Mouse (Mus musculus): Measurements from ENCODE around the gene Sox30.
"Not testable (repeated sequence)": the region's sequence is repeated elsewhere in the genome, so short reads cannot be mapped to it uniquely, and the experiment has no call there.

Gene Sox30

DNA sequence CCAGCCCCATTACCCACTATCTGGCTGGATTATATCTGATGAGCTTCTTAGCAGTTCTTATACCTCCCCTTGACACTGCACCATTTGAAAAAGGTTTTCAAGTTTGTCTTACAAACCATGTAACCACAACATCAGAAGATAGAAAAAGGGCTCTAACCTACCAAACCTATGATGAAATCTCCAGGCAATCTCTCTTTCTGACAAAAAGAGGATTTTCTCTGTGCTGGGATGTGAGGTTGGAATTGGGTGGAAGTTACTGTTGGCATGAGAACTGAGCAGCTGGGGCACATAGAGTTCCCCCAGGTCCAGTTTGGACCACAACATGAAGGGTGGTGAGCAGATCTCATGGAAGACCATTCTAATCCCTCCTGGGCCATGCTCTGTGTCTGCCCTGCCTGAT is 41.7 kb downstream of the Sox30 start:
- no peak for DNase-seq

DNA sequence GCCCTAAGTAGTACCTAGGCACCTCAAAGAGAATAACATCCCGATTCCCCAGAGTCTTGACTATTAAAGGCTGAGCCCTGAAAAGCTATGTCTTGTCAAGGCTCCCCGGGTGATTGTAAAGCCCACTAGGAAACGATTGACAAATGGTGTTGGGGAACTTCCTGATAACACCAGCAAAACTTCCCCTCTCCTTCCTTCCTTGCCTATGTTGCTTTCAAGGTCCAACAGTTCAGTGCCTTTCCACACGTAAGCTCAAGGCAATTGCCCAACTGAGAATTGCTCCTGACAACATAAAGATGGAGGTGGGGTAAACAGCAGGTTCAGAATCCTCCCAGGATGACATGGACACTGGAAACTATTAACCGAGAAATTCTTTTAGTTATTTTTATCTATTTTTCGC is 42.9 kb downstream of the Sox30 start:
- DNase-seq: no peak

GRCm38 (mm10) chr11:46025962-46026392 is 45.9 kb downstream of the Sox30 start:
- peak; percentile 57 to 75 for DNase-seq

GRCm38 (mm10) chr11:46027952-46028814 is 48.1 kb downstream of the Sox30 start:
- DNase-seq: no peak

GRCm38 (mm10) chr11:46029485-46029884 is 49.4 kb downstream of the Sox30 start:
- DNase-seq: no peak

- DNase-seq: no peak
Measured at GRCm38 (mm10) chr11:46030026-46030425, 49.9 kb downstream of the Sox30 start.

DNA sequence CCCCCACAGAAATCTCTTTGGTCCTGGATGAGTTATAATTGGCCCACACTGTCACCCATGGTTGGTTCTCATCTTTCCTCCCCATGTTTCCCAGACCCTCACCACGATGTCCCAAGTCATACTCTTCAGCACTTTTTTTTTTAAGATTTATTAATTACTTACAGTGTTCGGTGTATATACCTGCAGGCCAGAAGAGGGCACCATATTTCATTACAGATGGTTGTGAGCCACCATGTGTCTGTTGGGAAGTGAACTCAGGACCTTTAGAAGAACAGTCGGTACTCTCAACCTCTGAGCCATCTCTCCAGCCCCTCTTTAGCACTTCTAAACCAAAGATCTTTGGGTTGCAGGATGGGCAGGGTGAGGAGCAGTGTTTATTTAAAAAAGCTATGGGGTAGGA is 51.4 kb downstream of the Sox30 start:
- DNase-seq: no peak

- DNase-seq: no peak
Measured at GRCm38 (mm10) chr11:46032956-46033355, 52.8 kb downstream of the Sox30 start.

- no peak for DNase-seq
Measured at GRCm38 (mm10) chr11:46036374-46036773, 56.3 kb downstream of the Sox30 start.

DNA sequence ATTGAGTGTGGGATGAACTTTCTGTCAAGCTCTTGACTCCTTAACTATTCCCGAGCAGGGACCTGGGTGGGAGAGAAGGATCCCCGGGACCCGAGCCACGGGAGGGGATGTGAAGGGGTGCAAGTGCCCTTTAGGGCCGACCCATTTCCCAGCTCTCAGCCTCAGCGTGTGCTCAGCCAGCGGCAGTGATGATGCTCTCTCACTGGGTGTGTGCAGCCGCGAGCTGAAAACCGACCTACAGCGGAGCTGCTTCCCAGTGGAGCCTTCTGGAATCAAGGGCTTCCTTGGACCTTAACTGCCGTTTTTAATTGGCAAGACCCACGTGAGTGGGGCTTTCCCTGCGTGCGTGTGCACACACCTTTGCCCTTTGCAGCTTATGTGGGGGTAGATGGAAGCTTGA is 58.8 kb downstream of the Sox30 start:
- no peak for DNase-seq

DNA sequence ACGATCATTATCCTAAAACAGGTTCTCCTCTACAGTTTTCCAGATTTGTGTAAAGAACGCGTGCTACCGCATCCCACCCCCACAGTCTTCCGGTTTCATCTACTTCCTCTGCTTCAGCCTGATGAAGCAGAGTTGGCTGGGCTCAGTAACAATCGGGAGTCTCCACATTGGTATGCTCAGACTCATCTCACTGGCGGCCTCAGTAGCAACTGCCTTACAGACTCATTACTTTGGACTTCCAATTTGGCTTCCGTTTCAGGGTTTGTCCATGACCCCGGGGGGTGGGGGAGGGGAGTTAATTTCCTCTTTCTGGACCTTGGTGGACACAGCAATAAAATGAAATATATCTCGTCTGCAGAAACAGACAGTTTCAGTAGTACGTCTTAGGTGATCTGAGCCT is 59.2 kb downstream of the Sox30 start:
- peak in 1 of 2 experiments; percentile 42 for DNase-seq

GRCm38 (mm10) chr11:46040841-46041556 is 60.9 kb downstream of the Sox30 start:
- no peak for DNase-seq

DNA sequence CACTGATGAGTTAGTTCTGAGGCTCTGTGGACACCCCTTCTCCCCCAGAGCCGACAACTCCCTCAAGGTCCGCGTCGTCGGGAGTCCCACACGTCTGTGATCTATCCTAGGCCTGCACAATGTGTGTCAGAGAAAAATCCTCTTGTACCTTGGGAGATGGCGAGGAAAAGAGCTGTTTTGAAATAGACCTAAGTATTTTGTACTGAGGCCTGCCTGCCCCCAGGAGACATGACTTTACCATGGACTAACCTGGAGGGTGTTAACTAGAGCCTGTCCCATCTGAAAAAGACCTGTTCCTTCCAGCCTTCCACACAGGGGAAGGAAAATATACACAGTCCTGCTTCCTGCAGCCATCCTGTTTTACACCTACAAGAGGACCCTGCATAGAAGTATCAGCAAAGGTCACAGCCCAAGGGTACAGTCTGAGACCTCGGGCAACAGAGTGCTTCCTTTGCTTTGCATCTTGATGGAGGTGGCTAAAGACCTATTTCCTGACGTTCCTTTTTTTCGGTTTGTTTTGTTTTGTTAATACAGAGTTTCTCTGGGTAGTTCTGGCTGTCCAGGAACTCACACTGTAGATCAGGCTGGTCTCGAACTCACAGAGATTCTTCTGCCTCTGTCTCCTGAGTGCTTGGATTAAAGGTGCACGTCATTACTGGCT is 61.6 kb downstream of the Sox30 start:
- no peak for DNase-seq

GRCm38 (mm10) chr11:46044781-46045180 is 64.7 kb downstream of the Sox30 start:
- no peak for DNase-seq

- DNase-seq: no peak
Measured at GRCm38 (mm10) chr11:46047264-46047663, 67.2 kb downstream of the Sox30 start.

GRCm38 (mm10) chr11:46052105-46052659 is 72.1 kb downstream of the Sox30 start, which contains the start of gene Gm12166:
Gene Gm12166, minus strand, starts transcription at chr11:46052321.
- peak; percentile 74 to 82 for DNase-seq

- DNase-seq: not testable (repeated sequence)
Measured at GRCm38 (mm10) chr11:46053457-46053856, 73.3 kb downstream of the Sox30 start.

GRCm38 (mm10) chr11:46054311-46054710 is 74.2 kb downstream of the Sox30 start:
- DNase-seq: peak in 1 of 2 experiments; percentile 52

GRCm38 (mm10) chr11:46054911-46055895 is 75.1 kb downstream of the Sox30 start:
- DNase-seq: no peak

DNA sequence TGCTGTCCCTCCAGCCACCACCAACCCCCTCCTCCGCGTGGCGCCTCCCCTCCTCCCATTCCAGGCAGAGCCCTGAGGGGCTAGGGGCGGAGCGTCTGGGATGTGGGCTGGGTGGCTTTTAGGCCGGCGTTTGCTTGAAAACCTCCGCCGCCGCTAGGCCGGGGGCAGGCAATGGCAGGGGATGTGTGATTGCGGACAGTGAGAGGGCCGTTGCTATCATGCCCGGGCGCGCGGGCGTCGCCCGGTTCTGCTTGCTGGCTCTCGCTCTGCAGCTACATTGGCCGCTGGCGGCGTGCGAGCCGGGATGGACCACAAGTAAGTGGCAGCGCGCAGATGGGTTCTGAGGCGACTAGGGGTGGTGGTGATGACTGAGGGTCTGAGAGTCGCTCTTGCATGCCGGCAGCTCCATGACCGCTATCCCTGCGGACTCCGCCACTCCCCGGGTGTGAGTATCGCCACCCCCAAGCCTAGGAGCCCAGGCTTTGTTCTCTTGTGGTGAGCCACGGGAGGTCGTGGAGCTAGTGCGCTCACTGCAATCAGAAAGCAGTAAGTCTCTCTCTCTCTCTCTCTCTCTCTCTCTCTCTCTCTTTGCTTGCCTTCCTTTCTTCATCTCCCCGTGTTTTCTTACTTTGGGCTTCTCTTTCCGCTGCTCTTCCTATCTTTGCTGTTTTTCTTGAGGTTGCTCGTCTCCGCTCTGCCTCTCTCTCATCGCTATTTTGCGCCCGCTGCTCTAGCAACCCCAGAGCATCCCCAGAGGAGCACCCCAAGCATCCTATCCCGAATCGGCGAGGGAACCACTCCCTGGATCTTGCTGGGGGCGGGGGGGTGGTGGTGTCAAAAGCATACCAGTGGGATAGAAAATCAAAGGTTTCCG is 76.0 kb downstream of the Sox30 start, which contains the start of gene Adam19:
TSS of gene Adam19 (plus strand) at position 97 of the 874 bp plus-strand sequence.
- DNase-seq: peak; percentile 85 to 86
